8 mouse cellular contexts compared by ENCODE assay signal in genomic region chr4:147187283-147187965, GRCm38 (mm10). TPM values are rescaled to one million over a fixed set of nuclear protein-coding genes. Genes with fewer than 3 reads are reported as not detected.
A peak's percentile ranks its signal among the peaks of the same experiment; 100 is the strongest.
DNase-seq lines count a peak whose midpoint lies in the region; ATAC-seq and TF ChIP-seq lines count a peak whose summit lies in the region.
"Not testable (repeated sequence)": the region's sequence is repeated elsewhere in the genome, so short reads cannot be mapped to it uniquely, and the experiment has no call there.

No protein-coding gene starts in this region.

- H3K4me2 ChIP-seq in heart, embryonic 13.5 days; intestine, embryonic 15.5 days (replicated peaks); liver, embryonic 11.5 days; neural tube, embryonic 15.5 days: not testable (repeated sequence)

- H3K4me3 ChIP-seq in G1E (ENCODE audit: low read depth, low read length): peak overlapping the region; percentile 40; the same call in 1 of the 2 replicates
- not testable (repeated sequence) for H3K4me3 ChIP-seq in heart, embryonic 13.5 days; intestine, embryonic 15.5 days (replicated peaks); liver, embryonic 11.5 days (ENCODE audit: low read depth, low read length); midbrain, embryonic 10.5 days; neural tube, embryonic 15.5 days (replicated peaks)

- DNase-seq in G1E (ENCODE audit: low spot score): not testable (repeated sequence)
- peak; percentile 31 for DNase-seq in liver, embryonic 11.5 days (ENCODE audit: low spot score)
- DNase-seq in midbrain, embryonic 10.5 days (ENCODE audit: low spot score): peak; percentile 11
- peak; percentile 15 for DNase-seq in thymus, postnatal 4 days

- H3K9me3 ChIP-seq in G1E (replicated peaks); intestine, embryonic 15.5 days; liver, embryonic 11.5 days (ENCODE audit: control insufficient read depth, low read length); neural tube, embryonic 15.5 days (replicated peaks): not testable (repeated sequence)
- peaks cover 15% of the 10 kb centered on the region for H3K9me3 ChIP-seq in heart, embryonic 13.5 days
- peaks cover 14% of the 10 kb centered on the region for H3K9me3 ChIP-seq in midbrain, embryonic 10.5 days (replicated peaks)

- not testable (repeated sequence) for H3K27me3 ChIP-seq in G1E (ENCODE audit: insufficient read depth, low read length); heart, embryonic 13.5 days (replicated peaks); intestine, embryonic 15.5 days (replicated peaks); liver, embryonic 11.5 days (replicated peaks; ENCODE audit: control insufficient read depth, insufficient read depth, low read length); midbrain, embryonic 10.5 days (ENCODE audit: low read depth, poor library complexity, severe bottlenecking); neural tube, embryonic 15.5 days (replicated peaks)

- not testable (repeated sequence) for TF ChIP-seq CTCF in G1E (IDR thresholded peaks at IDR 0.05; ENCODE audit: low read depth, low read length)

- H3K4me1 ChIP-seq in G1E (ENCODE audit: insufficient read depth, low read depth, low read length); heart, embryonic 13.5 days; intestine, embryonic 15.5 days (replicated peaks); liver, embryonic 11.5 days (replicated peaks; ENCODE audit: control insufficient read depth, insufficient read depth, low read length); midbrain, embryonic 10.5 days; neural tube, embryonic 15.5 days: not testable (repeated sequence)

- 52% methylated on average over 71 of the region's 71 CpGs for WGBS in heart, embryonic 13.5 days
- WGBS in intestine, embryonic 15.5 days: 61% methylated on average over 70 of the region's 71 CpGs
- WGBS in liver, embryonic 11.5 days: 53% methylated on average over 68 of the region's 71 CpGs
- WGBS in midbrain, embryonic 10.5 days: 66% methylated on average over 71 of the region's 71 CpGs
- 71% methylated on average over 70 of the region's 71 CpGs for WGBS in neural tube, embryonic 15.5 days

- not testable (repeated sequence) for H3K9ac ChIP-seq in heart, embryonic 13.5 days; intestine, embryonic 15.5 days; liver, embryonic 11.5 days (ENCODE audit: low read depth, low read length); neural tube, embryonic 15.5 days (replicated peaks)

- not testable (repeated sequence) for H3K36me3 ChIP-seq in G1E (replicated peaks); heart, embryonic 13.5 days; intestine, embryonic 15.5 days; liver, embryonic 11.5 days (ENCODE audit: control insufficient read depth, insufficient read depth, low read length); midbrain, embryonic 10.5 days; neural tube, embryonic 15.5 days

- not testable (repeated sequence) for ATAC-seq in G1E (ENCODE audit: extremely low read depth, insufficient number of reproducible peaks, low FRiP score, poor library complexity, severe bottlenecking)
- peak; percentile 39 for ATAC-seq in erythroblast, adult 5-6 weeks (replicated peaks; ENCODE audit: low FRiP score, poor library complexity, severe bottlenecking)
- peak; percentile 61 for ATAC-seq in heart, embryonic 13.5 days (ENCODE audit: extremely low read depth, insufficient number of reproducible peaks, low FRiP score, low TSS enrichment)
- peak; percentile 77 for ATAC-seq in intestine, embryonic 15.5 days
- ATAC-seq in liver, embryonic 11.5 days (replicated peaks; ENCODE audit: low FRiP score): peak; percentile 68
- ATAC-seq in neural tube, embryonic 15.5 days (ENCODE audit: low FRiP score): 0 out of 2 replicates have a peak, but pooled peaks have one; percentile 28

- H3K27ac ChIP-seq in heart, embryonic 13.5 days (replicated peaks); intestine, embryonic 15.5 days; liver, embryonic 11.5 days (ENCODE audit: low read depth, low read length); midbrain, embryonic 10.5 days (replicated peaks); neural tube, embryonic 15.5 days (replicated peaks): not testable (repeated sequence)

RNA-seq across cellular contexts. Expression of gene Zfp991, which starts 55.6 kb away (rescaled TPM):
- total RNA-seq in G1E (2014; fragmentation: Nextera tagmentation) (8.4 and 25.2 TPM in 2 replicates), G1E (2017) (8.7 and 10.7 TPM in 2 replicates)
- not detected in 2 replicates for polyA plus RNA-seq in G1E (2012)
- total RNA-seq in erythroblast, adult 5-6 weeks (2015; ENCODE audit: low replicate concordance): 4.8 and 6.9 TPM in 2 replicates
- total RNA-seq in erythroblast, adult 5-6 weeks (2017; ENCODE audit: low replicate concordance): 5.5 and 7.5 TPM in 2 replicates
- 5.2 and 5.6 TPM in 2 replicates for polyA plus RNA-seq in heart, embryonic 13.5 days (2015; fragmentation: Nextera tagmentation; extraction: Ambion mirVana)
- polyA plus RNA-seq in intestine, embryonic 15.5 days (2015; fragmentation: Nextera tagmentation; extraction: Ambion mirVana): 8.7 and 8.9 TPM in 2 replicates
- polyA plus RNA-seq in liver, embryonic 11.5 days (2014; fragmentation: Nextera tagmentation; extraction: Ambion mirVana): 15.8 and 16.1 TPM in 2 replicates
- polyA plus RNA-seq in midbrain, embryonic 10.5 days (2016; fragmentation: Nextera tagmentation; extraction: Ambion mirVana): 6.5 and 7.7 TPM in 2 replicates
- 4.4 and 5.8 TPM in 2 replicates for polyA plus RNA-seq in neural tube, embryonic 15.5 days (2015; fragmentation: Nextera tagmentation; extraction: Ambion mirVana)
